Mouse (Mus musculus) forebrain, embryonic 16.5 days (tissue): ENCODE measurements around the gene Leng9. TPM values are rescaled to one million over a fixed set of nuclear protein-coding genes. Genes with fewer than 3 reads are reported as not detected.

Experiments used
- ATAC-seq: fragments of 200-750 bp; cut with Nextera tagmentation; 2 replicates; pipeline ENCODE4 v1.8.0; 2017; ENCODE audit warnings: mild to moderate bottlenecking, moderate library complexity
- H3K27ac ChIP-seq: fragments of 300-500 bp; sonication (generic); 2 replicates; pipeline ENCODE4 v1.5.1; 2014; ENCODE audit warnings: low read length, control low read depth
- H3K27me3 ChIP-seq: fragments of 300-500 bp; sonication (generic); replicated peaks from 2 replicates; pipeline ENCODE4 v1.6.1; 2014; ENCODE audit warnings: low read length; ENCODE audit not compliant: control insufficient read depth, insufficient read depth
- H3K36me3 ChIP-seq: fragments of 300-500 bp; sonication (generic); 2 replicates; pipeline ENCODE4 v1.6.1; 2014; ENCODE audit not compliant: control insufficient read depth, insufficient read depth
- H3K4me1 ChIP-seq: fragments of 300-500 bp; sonication (generic); replicated peaks from 2 replicates; pipeline ENCODE4 v1.6.1; 2014; ENCODE audit warnings: low read length; ENCODE audit not compliant: control insufficient read depth, insufficient read depth
- H3K4me2 ChIP-seq: fragments of 300-500 bp; sonication (generic); 2 replicates; pipeline ENCODE4 v1.6.1; 2014; ENCODE audit warnings: mild to moderate bottlenecking, low read length, control low read depth
- H3K4me3 ChIP-seq: fragments of 300-500 bp; sonication (generic); replicated peaks from 2 replicates; pipeline ENCODE4 v1.5.1; 2014; ENCODE audit warnings: mild to moderate bottlenecking, low read length, control low read depth
- H3K9ac ChIP-seq: fragments of 300-500 bp; sonication (generic); replicated peaks from 2 replicates; pipeline ENCODE4 v1.6.1; 2014; ENCODE audit warnings: low read depth, low read length, control low read depth
- H3K9me3 ChIP-seq: fragments of 300-500 bp; sonication (generic); 2 replicates; pipeline ENCODE4 v1.6.1; 2016; ENCODE audit warnings: low read length; ENCODE audit not compliant: control insufficient read depth
- WGBS: fragments of 180-500 bp; shearing (Covaris S2); extraction: QIAGEN DNeasy Blood & Tissue Kit; methylation state at CpG from one replicate; pipeline ENCODE4 v1.1.7; 2014; 5-methylcytosine and 5-hydroxymethylcytosine counted together
- polyA plus RNA-seq: library from polyadenylated mRNA; unstranded; fragments of >200 nt; fragmentation: Nextera tagmentation; extraction: Ambion mirVana; gene quantifications from 2 replicates; pipeline ENCODE4 v1.2.1, GENCODE M21; 2015

Gene Leng9
- polyA plus RNA-seq, 1 experiment from 2014 or later, result 6.4 TPM

DNA sequence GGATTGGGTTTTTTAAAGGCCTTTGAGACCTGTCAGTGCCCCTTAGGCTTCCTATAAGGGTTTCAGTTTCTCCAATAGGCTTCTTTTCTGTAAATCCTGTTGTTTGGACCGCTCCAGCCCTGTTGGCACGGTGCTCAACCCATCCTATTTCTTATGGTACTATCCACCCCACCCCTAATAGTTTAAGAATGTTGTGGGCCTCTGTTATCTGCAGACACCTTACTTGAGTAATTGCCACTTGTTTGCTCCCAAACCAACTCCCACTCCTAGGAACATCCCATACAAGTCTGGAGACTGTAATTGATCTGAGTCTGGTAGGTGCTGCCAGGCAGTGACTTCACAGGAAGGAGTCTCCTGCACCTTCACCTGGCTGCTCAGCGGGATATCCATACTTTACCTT lies 12.4 kb downstream of the Leng9 start:
- peaks cover 33% of the 10 kb centered on the region for H3K36me3 ChIP-seq
- 48% methylated on average over 3 of the region's 3 CpGs for WGBS

DNA sequence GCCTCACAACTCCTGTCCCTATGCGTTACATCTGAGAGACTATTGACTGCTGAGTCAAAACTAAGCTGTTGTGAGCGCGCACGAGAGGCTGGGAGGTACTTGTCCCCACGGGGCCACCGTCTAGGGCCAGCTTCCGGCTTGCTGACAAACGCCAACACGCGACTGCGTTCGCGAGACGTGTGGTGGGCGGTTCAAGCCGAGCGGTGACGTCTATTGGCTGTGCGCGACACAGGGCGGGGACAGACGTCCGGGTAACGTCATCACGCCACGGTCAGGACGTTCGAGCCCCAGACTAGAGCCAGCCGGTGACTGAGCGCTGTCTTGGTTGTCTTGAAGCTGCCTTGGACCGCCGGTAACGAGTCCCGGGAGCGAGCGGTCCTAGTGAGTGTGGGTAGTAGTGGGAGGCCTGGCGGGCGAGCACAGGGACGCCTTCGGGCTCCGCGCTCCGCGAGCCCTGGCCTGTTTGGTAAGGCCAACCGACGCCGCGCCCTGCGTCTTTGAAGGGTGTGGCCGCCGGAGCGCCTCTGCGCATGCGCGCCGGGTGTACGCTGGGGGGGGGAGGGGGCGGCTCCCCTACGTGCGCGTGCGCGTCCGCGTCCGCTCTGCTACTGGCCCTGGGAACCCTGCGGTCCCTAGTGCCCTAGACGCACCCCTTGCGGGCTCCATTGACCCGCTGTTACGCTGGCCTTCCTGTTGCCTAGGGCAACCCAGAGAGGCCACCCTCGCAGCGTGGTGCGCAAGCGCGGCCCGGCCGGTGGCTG lies 13.2 kb downstream of the Leng9 start, which contains the start of gene Leng8:
Leng8 (plus strand) TSS at position 269 of the 761 bp plus-strand sequence.
- H3K36me3 ChIP-seq, result peaks cover 25% of the 10 kb centered on the region
- peak within 1 kb of the TSS; percentile 64 for H3K4me3 ChIP-seq
- H3K9me3 ChIP-seq, result no peaks in the 10 kb centered on the region
- peak; percentile 99 for ATAC-seq
- peak within 1 kb of the TSS; percentile 92 for H3K9ac ChIP-seq
- H3K27me3 ChIP-seq, result no peaks in the 10 kb centered on the region
- H3K27ac ChIP-seq, result peak within 1 kb of the TSS; percentile 98
- WGBS, result under 1% methylated on average over 70 of the region's 78 CpGs
- H3K4me2 ChIP-seq, result peak within 1 kb of the TSS; percentile 98
- H3K4me1 ChIP-seq, result peaks cover 15% of the 10 kb centered on the region

More for the DNA sequence above, 12.4 kb downstream of the Leng9 start:
- H3K9ac ChIP-seq, result peak overlapping the region; percentile 92
- peaks cover 15% of the 10 kb centered on the region for H3K4me1 ChIP-seq
- peak overlapping the region; percentile 98; the same call in 1 of the 2 replicates for H3K27ac ChIP-seq
- H3K9me3 ChIP-seq, result no peaks in the 10 kb centered on the region
- peak overlapping the region; percentile 98 for H3K4me2 ChIP-seq
- no peak for ATAC-seq
- peak overlapping the region; percentile 64 for H3K4me3 ChIP-seq
- H3K27me3 ChIP-seq, result no peaks in the 10 kb centered on the region

DNA sequence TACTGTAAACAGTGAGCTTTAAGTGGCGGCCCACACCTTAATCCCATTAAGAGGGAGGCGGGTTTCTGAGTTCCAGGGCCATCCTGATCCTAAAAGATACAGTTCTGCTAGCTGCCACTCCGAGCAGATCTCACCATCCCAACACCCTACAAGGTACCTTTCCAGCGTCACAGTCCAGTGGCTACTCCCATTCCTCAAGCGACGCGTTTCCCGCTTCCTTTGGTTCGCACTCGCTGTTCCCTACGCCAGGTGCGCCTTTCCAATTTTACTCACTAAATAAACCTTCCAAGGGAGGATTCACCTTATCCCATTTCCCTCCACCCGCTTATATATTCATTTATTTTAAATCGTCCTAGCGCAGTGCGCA lies 13.8 kb downstream of the Leng9 start:
- Histone ChIP-seq H3K4me3 (peak overlapping the region; percentile 64), H3K27me3 (no peaks in the 10 kb centered on the region), H3K27ac (peak overlapping the region; percentile 84), H3K4me2 (peak overlapping the region; percentile 94), H3K9ac (peak overlapping the region; percentile 92), H3K9me3 (no peaks in the 10 kb centered on the region), H3K36me3 (peaks cover 19% of the 10 kb centered on the region), H3K4me1 (peaks cover 16% of the 10 kb centered on the region)
- ATAC-seq, result peak; percentile 14
- WGBS, result under 1% methylated on average over 16 of the region's 16 CpGs

DNA sequence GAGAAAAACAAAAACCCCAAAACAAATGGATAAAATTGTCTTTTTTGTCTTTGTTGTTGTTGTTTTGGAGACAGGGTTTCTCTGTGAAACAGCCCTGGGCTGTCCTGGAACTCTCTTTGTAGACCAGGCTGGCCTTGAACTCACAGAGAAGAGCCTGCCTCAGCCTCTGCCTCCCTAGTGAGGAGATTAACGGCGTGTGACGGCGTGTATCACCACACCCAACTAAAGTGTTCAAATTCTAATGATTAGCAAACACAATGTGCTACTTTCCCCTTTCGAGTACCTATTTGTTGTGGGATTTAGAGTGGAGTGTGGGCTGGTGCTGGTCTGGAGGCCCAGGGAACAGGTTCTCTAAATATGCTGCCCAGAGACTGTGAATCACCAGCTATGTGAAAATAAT lies 15.3 kb downstream of the Leng9 start:
- Histone ChIP-seq H3K36me3 (peaks cover 11% of the 10 kb centered on the region), H3K9ac (no peak overlapping the region), H3K4me1 (peaks cover 22% of the 10 kb centered on the region), H3K9me3 (no peaks in the 10 kb centered on the region), H3K27me3 (no peaks in the 10 kb centered on the region), H3K27ac (no peak overlapping the region), H3K4me3 (no peak overlapping the region), H3K4me2 (no peak overlapping the region)
- no peak for ATAC-seq
- WGBS, result 76% methylated on average over 5 of the region's 5 CpGs

DNA sequence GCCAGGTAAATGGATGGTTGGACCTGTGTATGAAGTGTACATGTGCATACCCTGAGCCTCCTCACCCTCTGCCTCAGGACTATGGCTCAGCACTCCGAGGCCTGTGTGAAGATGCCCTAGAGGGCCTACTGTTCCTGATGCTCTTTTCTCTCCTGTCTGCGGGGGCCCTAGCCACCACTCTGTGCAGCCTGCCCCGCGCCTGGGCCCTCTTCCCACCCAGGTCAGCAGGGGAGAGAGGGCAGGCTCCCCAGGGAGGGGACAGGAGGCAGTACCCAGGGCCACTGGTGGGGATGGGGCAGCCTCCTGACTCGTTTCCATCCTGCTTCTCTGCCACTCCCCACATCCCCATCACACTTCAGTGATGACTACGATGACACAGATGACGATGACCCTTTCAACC lies 17.2 kb downstream of the Leng9 start:
- no peak for ATAC-seq
- H3K4me1 ChIP-seq, result peaks cover 16% of the 10 kb centered on the region
- no peaks in the 10 kb centered on the region for H3K36me3 ChIP-seq
- H3K27ac ChIP-seq, result no peak overlapping the region
- no peaks in the 10 kb centered on the region for H3K9me3 ChIP-seq
- H3K4me2 ChIP-seq, result no peak overlapping the region
- WGBS, result 87% methylated on average over 7 of the region's 7 CpGs
- no peak overlapping the region for H3K4me3 ChIP-seq
- no peak overlapping the region for H3K9ac ChIP-seq
- H3K27me3 ChIP-seq, result no peaks in the 10 kb centered on the region

DNA sequence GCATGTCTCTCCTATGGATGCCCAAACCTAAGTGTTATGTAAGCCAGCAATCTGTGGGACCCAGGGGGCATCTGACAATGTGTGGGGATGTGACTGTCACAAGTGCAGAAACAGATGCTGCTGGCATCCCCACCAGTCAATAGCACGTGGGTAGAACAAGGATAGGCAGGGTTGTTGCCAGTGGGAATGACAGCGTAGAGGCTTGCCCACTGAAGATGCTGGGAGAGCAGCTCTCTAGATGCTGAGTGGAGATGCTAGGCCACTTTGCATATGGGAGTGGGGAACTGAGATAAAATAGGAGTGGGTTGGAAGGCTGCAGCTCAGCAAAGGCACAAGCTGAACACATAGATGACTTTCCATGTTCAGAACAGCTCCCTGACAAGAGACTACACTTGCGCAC lies 17.6 kb downstream of the Leng9 start:
- H3K4me1 ChIP-seq, result peaks cover 12% of the 10 kb centered on the region
- H3K4me3 ChIP-seq, result no peak overlapping the region
- H3K9ac ChIP-seq, result no peak overlapping the region
- no peaks in the 10 kb centered on the region for H3K9me3 ChIP-seq
- no peaks in the 10 kb centered on the region for H3K36me3 ChIP-seq
- WGBS, result 80% methylated on average over 3 of the region's 3 CpGs
- H3K4me2 ChIP-seq, result no peak overlapping the region
- H3K27me3 ChIP-seq, result no peaks in the 10 kb centered on the region
- no peak for ATAC-seq
- no peak overlapping the region for H3K27ac ChIP-seq

DNA sequence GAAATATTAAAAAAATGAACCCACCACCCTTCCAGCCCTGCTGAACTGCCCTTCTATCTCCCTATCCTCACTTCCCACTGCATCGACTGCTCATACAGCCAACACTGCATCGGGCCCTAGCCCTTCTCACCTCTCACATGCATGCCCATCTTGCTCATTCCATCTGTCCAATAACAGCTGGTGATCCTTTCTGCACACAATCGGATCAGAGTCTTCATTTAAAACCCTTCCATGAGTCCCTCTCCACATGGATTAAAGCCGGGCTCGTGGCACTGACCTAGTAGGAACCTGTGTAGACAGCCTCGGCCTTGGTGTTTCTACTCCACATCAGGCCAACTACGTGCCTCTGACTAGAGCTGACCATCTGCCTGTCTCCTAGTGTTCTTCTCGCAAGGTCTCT lies 18.2 kb downstream of the Leng9 start:
- no peaks in the 10 kb centered on the region for H3K9me3 ChIP-seq
- WGBS, result 86% methylated on average over 8 of the region's 8 CpGs
- no peak overlapping the region for H3K4me3 ChIP-seq

DNA sequence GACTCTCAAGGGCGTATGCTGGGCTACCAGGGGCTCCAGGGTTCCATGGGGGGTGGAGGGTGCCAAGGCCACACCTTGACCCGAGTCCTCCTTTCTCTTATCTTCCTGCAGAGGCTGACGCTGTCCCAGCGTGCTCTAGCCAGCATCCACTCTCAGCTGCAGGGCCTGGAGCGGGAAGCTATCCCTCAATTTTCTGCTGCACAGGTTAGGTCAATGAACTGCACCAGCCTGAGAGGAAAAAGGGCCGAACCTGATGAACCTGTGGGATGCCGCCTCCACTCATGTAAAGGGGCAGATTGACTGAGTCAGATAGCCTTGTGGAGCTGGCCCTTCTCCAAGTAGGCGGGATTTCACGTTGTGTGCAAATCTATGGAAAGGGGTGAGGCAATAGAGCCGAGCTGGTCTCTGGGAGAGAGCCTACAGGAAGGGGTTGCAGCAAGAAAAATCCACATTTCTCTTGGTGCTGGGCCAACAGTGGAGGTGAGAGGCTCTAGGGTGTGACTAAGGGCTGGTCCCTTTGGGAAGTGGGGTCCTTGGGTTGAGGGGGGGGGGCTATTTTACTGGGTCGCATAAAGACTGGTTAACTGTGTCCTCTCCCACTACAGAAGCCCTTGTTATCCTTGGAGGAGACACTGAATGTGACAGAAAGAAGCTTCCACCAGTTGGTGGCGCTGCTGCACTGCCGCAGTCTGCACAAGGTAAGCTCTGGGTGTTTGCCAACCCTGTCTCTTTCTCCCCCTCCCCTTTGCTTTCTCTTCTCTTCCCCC lies 19.3 kb downstream of the Leng9 start:
- peaks cover 11% of the 10 kb centered on the region for H3K4me1 ChIP-seq
- H3K4me2 ChIP-seq, result no peak overlapping the region
- WGBS, result 22% methylated on average over 13 of the region's 13 CpGs
- no peak overlapping the region for H3K4me3 ChIP-seq
- peak overlapping the region; percentile 67 for H3K27ac ChIP-seq
- H3K36me3 ChIP-seq, result no peaks in the 10 kb centered on the region
- H3K27me3 ChIP-seq, result no peaks in the 10 kb centered on the region
- H3K9ac ChIP-seq, result no peak overlapping the region
- no peaks in the 10 kb centered on the region for H3K9me3 ChIP-seq
- ATAC-seq, result peak; percentile 45

More for the DNA sequence above, 18.2 kb downstream of the Leng9 start:
- no peaks in the 10 kb centered on the region for H3K27me3 ChIP-seq
- no peak overlapping the region for H3K9ac ChIP-seq
- H3K4me1 ChIP-seq, result peaks cover 11% of the 10 kb centered on the region
- no peak overlapping the region for H3K27ac ChIP-seq
- H3K36me3 ChIP-seq, result no peaks in the 10 kb centered on the region
- no peak overlapping the region for H3K4me2 ChIP-seq
- no peak for ATAC-seq

DNA sequence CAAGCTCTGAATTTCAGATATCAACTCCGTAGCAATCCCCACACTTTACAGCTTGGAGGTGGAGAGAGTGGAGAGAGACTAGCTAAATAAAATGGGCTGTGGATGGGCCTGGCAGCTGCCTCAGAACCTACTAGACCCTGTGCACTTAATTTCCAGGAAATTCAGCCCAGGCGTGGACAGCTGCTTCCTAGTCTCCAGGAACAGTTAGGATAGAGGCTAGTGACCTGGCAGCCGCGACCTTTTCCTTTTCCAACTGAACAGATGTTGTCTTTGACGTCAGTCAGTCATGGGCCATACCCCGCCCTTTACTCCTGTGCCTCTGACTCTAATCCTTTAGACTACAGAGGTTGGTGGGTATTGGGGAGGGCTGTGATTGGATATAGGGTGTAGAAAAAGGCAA lies 21.3 kb downstream of the Leng9 start:
- H3K27ac ChIP-seq, result no peak overlapping the region
- H3K9ac ChIP-seq, result no peak overlapping the region
- H3K9me3 ChIP-seq, result no peaks in the 10 kb centered on the region
- H3K4me2 ChIP-seq, result no peak overlapping the region
- ATAC-seq, result no peak
- H3K36me3 ChIP-seq, result no peaks in the 10 kb centered on the region
- H3K4me3 ChIP-seq, result no peak overlapping the region
- no peaks in the 10 kb centered on the region for H3K27me3 ChIP-seq
- WGBS, result 64% methylated on average over 6 of the region's 6 CpGs
- H3K4me1 ChIP-seq, result peaks cover 23% of the 10 kb centered on the region
